Mouse (Mus musculus): Measurements from ENCODE around the gene Lonp2.

The Lonp2 gene

DNA sequence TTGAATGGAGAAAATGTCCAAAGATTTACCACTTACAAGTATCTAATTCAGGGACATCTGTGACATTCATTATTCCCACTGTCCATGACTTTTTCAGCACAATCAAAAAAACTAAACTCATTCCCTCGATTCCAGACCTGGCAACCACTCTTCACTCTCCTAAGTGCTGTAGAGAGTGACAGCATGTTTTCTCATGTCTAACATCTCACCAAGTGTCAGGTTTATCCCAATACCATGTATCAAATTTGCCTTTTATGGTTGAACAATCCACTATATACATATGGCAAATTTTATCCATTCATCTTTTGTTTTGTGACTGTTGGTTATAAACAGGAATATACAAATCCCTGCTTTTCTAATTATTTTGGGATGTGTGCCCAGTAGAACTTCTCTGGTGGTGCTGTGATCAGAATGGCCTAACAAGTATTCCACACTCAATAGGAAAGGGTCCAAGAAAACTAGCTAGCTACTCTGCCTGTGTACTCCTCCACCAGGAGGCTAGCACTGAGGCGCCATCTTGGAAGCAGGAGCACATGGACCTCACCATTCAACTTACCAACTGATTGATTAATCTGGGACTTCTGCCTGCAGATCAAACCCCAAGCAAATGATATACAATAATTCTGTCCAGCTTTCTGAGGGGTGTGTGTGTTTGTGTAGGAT, 94.6 kb downstream of the Lonp2 start:
- DNase-seq = no peak

DNA sequence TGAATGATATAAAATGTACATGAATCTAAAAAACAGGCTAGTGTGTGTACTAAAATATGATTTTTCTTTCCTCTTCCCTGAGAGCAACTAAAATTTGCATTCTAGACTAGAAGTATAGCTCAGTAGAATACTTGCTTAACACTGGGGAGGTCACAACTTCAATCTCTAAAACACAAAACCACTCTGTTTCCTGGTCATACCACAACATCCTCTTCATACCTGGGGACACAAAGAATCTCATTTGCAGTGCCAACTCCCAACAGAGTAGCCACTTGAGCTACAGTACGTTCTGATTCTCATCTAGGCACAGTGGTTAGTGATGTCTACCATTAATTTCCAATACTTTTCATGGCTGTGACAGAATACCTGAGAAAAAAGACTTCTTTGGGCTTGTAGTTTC, 95.5 kb downstream of the Lonp2 start:
- no peak for DNase-seq

DNA sequence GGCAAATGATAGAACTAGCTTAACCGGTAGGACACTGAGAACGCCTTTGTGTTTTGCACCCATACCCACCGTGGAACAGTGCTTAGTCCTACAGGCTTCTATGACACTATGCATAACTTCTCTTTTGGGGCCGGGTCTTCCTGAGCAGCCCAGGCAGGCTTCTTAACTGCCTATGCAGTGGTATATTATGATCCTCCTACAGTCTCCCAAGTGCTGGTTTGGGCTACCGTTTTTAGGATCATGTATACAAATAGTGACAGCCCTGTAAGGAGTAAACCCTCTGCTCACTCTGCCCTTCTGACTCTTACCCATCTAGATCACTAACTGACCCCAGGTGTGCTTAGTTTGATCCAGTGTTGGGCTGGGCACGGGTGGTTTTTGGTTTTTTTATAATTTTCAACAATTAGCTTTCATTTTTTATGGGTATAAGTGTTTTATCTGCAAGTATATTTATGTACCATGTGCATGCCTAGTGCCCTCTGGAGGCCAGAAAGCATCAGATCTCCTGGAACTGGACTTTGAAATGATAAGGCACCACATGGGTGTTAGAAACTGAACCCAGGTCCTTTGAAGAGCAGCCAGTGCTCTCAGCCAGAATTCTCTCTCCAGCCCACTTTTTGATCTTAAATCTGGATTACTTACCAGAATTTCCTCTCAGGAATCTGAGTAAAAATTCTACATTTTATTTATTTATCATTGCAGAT, 97.1 kb downstream of the Lonp2 start:
- no peak for DNase-seq

DNA sequence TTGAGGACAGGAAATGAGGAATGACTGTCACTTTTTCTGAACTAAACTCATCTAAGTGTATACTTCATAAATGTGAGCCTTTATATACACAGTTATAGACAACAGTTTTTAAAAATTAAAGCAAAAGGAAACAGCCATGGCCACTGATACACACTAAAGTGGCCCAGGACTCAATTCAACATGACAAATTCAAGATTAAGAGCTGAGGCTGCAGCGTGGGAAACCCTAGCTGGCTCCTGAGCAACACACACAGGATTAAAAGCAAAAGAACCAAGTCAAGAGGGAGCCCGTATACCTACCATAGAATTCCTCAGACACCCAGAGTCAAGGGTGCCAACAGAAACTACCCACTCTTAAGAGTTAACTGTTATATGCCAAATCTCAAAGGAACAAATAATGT, 97.6 kb downstream of the Lonp2 start:
- DNase-seq = no peak

DNA sequence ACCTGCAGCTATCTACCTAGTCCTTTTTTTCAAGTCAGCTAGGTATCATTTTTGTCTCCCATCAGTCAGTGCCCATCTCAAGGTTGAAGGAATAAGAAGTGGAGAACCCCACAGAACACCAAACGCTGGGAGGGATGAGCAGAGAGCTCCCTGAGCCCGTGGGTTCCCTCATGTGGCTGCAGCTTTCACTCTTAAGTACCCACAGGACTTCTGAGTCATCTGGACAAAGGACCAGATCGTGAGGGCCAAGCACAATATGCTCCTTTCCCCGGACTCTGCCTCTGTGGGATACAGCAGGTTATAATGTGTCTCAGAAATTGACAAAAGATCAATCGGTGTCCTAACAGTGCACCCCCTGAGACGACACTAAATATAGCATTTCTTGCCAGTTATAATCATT, 103.1 kb downstream of the Lonp2 start:
- DNase-seq = no peak

DNA sequence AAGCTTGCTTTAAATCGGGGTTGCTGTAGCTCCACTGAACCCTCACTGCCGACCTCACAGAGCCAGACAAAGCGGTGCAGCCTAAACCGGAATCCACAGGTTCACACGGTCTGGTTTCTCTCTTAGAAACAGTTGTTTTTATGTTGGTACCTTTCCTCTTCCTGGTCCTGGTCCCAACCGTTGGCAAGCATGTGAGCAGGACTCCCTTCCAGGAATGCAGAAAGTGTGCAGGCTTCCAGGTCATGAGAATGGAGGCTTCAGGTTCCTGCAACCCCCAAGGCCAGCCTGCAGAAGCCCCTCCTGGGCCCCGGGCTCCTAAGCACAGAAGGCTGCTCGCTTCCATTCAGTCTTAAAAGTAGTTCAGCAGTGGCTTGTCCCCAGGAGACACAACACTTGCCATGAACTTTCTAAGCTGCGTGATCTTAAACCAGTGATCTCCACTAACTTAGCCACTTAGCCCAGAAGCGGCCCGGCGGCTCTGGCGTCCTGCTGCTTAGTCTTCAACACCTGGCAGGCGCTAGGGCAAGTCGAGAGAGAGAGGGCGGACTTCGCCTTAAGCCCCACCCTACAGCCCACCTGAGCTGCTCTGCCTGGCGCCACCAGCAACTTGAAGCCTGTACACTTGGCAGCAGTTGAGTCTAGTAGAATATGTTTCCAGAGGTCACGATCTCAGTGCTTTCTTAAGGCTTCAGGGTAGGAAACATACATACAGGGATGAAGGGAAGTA, 104.5 kb downstream of the Lonp2 start:
- DNase-seq = peak; percentile 33

DNA sequence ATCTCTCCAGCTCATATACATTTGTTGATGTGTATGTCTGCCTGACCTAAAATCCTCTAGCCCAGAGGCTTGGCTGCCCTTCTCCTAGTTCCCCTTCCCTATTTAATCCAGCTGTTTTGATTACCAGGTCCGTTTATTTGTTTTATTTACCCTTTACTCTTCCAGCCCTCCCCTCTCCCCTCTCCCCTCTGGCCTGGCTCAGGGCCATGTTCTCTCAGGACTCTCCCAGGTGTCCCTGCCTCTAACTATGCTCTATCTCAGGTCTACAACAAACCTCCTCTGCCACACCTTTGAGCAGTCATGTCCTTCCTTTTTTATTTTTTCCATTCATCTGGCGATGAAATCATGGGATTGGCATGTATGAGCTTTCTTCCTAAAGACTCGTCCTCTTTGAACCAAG, 106.5 kb downstream of the Lonp2 start:
- DNase-seq = no peak

DNA sequence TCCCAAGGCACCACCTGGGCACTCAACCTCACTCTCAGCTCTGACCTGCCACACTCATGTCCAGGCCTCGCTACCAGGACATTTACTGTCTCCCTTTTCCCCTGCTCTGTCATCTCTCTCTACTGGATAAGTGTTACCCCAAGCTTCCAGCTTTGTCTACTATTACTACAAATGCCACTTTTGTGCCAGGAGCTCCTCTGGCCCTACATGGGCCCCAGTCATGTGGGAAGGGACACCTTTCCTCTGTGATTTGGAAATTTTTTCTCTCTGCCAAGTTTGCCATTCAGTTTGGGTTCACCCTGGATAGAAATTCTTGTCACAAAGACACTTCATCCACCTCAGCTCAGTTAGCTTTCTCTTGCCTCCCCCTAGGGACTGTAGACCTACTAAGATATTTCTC, 107.0 kb downstream of the Lonp2 start:
- no peak for DNase-seq

DNA sequence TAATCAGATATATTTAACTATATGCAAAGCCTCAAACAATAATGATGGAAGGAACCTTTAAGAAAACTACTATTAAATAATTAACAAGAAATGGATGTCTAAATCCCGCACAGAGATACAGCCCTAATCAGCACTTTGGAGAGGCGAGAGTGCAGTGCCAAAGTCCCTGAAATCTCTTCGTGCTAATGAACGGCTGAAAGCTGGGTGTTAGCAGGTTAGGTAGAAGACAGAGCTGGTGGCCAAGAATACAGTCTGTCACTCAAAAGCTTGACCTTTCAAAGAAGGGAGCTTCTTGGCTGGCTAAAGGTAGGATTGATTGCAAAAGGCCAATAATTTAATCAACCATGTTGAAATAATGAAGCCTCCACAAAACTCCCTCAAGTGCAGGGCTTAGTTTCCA, 110.3 kb downstream of the Lonp2 start:
- DNase-seq = no peak

DNA sequence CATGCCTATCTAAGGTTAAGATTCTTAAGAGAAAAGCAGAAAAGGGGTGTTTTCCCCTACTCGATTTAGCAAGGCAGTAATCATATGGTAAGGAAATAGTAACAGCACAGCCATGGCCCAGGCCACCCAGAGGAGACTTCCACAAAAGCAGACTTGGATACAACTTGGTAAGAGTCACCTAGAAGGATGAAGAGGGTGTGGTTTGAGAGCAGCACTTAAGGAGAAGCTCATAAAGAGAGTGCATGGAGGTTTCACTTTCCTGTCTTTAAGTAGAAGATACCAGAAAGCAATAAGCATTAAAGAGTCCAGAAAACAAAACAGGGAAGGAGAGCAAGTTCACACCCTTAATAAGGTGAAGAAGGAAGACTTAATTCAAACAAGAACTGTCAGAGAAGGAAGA, 111.1 kb downstream of the Lonp2 start:
- no peak for DNase-seq

DNA sequence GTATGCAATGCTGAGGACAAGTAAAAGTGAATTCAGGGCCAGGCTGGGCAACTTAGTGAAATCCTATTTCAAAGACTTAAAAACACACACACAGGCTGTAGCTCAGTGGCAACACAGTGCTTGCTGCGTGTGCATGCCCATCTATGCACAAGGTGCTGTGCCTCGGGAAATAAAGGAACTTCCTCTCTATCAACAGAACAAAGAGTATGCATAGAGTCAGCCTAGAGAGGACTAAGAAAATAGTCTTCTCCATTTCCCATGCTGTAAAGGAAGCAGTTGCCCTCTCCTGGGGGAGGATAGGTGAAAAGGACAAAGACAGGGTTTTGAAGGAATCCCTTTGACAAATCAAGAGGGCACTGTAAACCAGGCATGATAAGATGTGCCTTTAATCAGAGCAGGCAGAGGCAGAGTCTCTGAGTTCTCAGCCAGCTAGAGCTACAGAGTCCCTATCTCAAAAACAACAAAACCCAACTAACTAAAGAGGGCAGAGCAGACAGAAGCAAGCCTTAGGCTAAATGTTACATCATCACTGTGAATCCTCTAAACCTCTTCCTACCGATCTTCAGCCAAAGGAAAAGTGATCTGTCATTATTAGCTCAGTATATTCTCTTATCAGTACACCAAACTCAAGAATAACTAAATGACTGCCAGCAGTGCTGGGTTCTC, 111.7 kb downstream of the Lonp2 start:
- no peak for DNase-seq

DNA sequence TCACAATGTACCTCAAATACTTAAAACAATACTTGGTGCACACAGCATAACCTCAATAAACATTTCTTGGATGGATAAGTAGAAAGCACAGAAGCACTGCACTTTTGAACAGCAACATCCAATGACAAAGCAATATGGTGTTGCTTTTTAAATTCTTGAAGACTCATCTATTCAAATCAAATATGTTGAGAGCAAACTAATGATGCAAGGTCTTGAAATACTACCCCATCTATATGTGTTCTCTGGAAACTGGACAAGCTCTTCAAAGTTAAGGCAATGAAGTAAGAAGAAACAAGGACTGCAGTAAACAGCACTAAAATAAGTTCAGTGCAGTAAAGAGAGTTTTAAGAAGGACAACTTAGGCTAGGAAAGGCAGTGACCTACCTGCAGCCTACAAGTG, 117.1 kb downstream of the Lonp2 start:
- DNase-seq = no peak

DNA sequence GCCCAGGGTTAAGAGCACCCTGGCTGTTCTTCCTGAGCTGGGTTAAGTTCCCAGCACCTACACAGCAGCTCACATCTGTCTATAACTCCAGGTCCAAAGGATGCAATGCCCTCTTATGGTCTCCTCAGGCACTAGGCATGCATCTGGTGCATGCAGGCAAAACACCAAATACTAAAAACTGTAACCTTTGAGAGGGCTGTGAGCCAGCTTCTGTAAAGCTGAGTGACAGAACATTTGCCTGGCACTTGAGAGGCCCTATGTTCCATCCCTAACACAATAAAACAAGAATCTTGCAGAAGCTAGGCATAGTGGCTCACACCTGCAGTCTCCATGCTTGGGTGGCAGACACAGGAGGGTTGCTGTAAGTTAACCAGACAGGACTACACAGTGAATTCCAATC, 117.8 kb downstream of the Lonp2 start:
- no peak for DNase-seq

DNA sequence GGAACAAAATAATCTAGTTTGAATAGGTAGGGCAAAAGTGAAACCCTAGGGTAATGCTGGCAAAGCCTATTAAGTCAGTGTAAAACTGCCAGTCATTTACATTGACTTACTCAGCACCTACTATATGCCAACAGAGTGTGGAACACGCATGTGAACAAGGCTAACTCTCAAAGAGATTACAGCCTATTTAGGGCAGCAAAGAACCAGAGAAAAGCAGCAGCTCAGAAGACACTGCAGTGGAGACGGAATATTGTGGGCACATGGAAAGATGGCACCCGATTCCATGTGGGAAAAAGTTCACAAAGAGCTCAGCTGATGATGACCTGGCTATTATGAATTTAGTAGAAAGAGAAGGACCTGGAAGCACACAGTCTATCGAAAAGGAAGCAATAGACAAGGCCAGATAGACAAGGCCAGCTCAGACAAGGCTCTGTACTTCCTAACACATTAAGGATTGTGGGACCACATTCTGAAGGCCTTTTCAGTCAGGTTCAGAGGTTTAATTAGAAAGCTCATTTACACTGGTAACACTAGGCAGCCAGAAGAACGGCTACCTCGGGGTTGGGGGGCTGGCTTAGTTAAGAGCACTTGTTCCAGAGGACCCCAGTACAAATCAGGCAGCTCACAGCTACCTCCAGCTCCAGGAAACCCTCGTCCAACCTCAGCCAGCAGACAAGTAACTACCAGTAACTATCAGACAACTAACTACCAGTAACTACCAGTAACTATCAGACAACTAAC, 118.9 kb downstream of the Lonp2 start:
- no peak for DNase-seq

DNA sequence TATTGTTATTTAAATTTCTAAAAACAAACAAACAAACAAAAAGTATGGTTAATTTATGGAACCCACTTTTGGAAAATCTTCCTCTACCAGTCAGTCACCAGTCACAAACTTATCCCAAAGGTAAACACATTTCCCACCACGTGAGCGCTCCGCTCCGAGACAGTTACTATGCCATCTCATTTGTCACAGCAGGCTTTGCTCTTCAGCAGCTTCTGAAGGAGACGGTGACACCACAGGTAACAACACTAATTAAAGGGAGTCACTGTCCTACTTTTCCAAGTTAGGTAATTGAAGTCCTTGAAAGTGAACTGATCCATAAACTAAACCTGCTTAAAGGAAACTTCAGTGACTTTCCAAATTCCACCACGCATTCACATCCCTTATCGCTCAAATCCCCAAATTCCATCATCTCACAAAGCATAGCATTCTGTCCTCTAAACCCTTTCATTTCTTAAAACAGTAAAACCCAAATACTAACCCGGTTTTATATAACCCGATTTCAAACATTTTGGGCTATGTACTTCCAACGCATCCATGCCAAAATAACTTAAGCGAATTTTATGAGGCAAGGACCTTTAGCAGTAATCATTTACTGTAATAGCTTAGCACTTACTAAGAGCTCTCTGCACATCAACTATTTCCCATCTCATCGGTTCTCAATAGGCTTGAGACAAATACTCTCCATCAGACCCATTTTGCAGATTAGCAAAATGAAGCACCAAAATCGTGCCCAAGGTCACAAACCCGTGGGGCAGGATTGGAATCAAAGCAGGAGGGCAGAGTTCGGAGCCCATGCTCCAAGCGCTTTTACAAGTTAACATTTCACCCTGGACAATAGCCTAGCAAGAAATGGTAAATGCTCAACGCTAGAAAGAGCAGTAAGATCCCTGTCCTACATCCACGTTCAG, 120.7 kb downstream of the Lonp2 start:
- no peak for DNase-seq

DNA sequence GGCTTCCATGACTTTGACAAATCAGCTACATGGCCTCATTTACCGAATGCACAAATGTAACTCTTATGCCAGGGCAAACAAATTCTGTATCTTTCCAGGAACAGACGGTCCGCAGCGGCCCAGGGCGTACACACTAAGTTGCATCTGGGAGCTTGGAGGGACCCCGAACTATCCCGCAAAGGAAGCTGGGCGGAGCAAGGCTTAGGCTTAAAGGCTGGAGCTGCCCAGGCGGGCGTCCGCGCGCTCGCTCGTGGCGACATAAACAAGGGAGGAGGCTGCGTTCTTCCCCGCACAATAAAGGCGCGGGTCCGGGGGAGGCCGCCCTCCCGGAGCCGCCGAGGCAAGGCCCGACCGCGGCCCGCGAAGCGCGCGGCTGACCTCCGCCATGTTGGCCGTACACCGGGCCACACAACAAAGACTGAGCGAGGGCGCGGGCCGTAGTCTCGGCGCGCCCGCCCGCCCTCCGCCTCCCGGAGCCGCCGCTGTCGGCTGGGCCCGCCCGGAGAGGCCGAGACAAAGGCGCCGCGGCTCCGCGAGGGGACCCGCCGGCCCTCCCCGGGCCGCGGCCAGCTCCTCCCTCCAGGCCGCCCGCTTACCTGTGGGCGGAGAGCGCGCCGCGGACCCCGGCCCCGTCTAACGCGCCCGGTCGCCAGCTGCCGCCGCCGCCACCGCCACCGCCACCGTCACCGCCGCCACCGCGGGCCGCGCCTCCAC, 121.5 kb downstream of the Lonp2 start, which contains the start of the genes Gm10638 and Siah1a:
Gm10638 (plus strand) TSS at position 479 of the 714 bp plus-strand sequence.
Siah1a (minus strand) TSS at position 714 of the 714 bp plus-strand sequence.
- peak; percentile 80 for DNase-seq

DNA sequence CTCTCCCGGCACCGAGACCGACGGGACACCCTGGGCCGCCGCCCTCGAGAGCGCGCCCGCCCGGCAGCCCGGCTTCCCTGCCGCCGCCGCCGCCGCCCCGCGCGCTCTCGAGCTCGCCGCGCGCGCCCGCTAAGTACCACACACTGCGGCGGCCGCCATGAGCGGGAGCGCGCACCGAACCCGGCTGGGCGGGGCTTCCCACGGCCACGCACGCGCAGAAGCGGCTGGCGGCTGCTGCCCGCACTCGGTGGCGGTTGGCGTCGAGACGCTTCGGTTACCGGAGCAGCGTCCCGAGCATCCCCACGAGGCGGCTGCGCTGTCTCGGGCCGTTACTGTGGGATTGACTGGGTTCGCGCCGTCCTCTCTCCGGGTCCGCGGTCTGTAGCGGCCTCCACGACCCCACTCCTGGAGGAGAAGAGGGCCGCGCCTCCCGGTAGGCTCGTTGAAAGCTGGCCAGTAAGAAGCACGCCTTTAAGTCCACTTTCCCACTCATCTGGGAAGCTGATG, 122.1 kb downstream of the Lonp2 start:
- DNase-seq = peak; percentile 97

DNA sequence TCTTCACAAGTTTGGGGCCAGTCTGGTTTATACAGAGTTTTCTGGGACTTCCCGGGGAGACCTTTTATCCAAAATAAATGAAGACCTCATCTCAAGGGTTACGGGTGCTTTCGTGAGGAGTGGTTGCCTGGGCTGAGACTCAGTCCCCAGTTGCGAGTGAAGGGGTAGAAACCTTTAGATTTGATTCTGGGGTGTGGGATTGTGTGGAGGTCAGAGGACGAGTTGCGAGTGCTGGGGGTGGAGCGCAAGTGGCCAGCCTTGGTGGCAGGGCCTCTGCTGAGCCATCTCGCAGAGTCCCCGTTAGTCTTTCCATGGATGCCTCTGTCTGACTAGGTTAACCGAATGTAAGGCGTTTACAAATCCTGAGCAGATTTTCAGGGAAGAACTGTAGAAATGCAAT, 122.7 kb downstream of the Lonp2 start:
- peak; percentile 32 for DNase-seq

DNA sequence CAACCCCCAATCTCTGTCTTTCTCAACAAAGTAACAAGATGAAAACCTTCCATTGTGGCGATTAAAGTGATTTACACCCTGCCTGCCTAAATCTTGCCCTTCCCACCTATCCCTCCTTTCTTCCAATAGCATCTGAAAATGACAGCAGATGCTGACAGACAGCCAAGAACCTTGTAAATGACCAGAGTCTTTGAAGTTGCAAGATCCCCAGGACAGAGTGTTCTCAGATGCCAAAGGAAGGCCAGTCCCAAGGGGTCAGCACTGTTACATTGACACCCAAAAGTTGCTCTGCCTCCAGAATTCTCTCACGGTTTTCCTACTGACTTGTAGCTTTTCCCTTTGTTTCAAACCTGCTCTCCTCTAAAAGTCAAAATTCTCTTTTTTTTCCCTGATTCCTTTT, 126.0 kb downstream of the Lonp2 start:
- DNase-seq = no peak

DNA sequence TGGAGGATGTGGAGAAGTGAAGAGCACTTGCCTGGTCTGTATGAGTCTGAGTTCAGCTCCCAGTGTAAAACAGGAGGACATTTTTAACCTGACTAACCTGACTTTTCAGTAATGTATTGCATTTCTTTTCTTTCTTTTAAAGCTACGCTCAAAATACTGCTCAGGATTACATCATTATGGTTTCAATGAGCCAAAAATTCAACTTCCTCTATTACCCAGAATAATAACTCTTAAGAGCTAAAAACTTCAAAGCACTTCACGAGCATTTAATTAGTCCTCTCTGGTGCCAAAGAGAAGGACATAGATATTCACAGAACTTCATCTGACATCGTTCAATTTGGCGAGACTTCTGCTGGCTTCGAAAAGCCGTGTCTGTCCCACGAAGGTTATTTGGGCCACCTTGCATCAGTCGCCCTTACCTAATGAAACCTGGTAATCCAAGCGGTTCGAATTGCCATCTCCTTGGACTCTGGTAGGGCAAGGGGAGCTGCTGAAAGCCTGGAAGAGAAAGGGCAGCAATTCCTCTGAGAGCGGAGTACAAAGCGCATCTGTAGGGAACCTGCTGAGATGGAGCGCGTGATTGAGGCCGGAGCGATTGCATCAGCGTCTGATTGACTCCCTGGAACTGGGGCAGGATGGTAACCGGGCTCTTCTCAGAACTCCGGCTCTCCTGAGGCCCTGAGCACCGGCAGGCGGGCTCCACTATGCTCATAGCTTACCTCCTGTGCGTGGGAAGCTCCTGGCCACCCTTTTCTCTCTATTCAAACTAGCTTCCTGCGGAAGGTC, 133.3 kb downstream of the Lonp2 start:
- DNase-seq = peak; percentile 66
